Mouse (Mus musculus) adrenal gland, adult 2 months (tissue): ENCODE measurements around the gene Sgsm1. TPM values are rescaled to one million over a fixed set of nuclear protein-coding genes. Genes with fewer than 3 reads are reported as not detected.

Experiments
- DNase-seq: peaks from one replicate; pipeline ENCODE4 v3.0.0; 2021
- polyA plus RNA-seq: library from polyadenylated mRNA; depleted of rRNA; stranded (reverse); fragments of >200 nt; gene quantifications from 2 replicates; pipeline ENCODE4 v1.2.3, GENCODE M21; 2012
- total RNA-seq, 2 experiments: library from RNA; stranded (reverse); gene quantifications; 2 replicates each; pipeline ENCODE4 v1.2.3; 2021

Sgsm1 gene
- total and polyA plus RNA-seq, 3 experiments: 4.3 to 12.7 (median 8.4) TPM

- no peak for DNase-seq
These were observed 24.5 kb downstream of the Sgsm1 start for GRCm38 (mm10) chr5:113286048-113286447.

- no peak for DNase-seq
These were observed 25.0 kb downstream of the Sgsm1 start for GRCm38 (mm10) chr5:113285541-113285940.

GRCm38 (mm10) chr5:113283726-113284125 is 26.9 kb downstream of the Sgsm1 start:
- no peak for DNase-seq

GRCm38 (mm10) chr5:113281557-113281956 is 29.0 kb downstream of the Sgsm1 start:
- no peak for DNase-seq

GRCm38 (mm10) chr5:113280138-113280856 is 30.3 kb downstream of the Sgsm1 start:
- DNase-seq: no peak

- no peak for DNase-seq
These were observed 34.7 kb downstream of the Sgsm1 start for GRCm38 (mm10) chr5:113275839-113276238.

- no peak for DNase-seq
These were observed 39.3 kb downstream of the Sgsm1 start for GRCm38 (mm10) chr5:113271207-113271811.

GRCm38 (mm10) chr5:113270043-113270442 is 40.5 kb downstream of the Sgsm1 start:
- DNase-seq: no peak

- no peak for DNase-seq
These were observed 42.3 kb downstream of the Sgsm1 start for GRCm38 (mm10) chr5:113268246-113268645.

- no peak for DNase-seq
These were observed 44.9 kb downstream of the Sgsm1 start for GRCm38 (mm10) chr5:113265637-113266036.

GRCm38 (mm10) chr5:113250806-113251205 is 59.8 kb downstream of the Sgsm1 start:
- DNase-seq: no peak

GRCm38 (mm10) chr5:113249263-113249930 is 61.2 kb downstream of the Sgsm1 start:
- no peak for DNase-seq

- no peak for DNase-seq
These were observed 80.4 kb downstream of the Sgsm1 start for GRCm38 (mm10) chr5:113230196-113230595.

GRCm38 (mm10) chr5:113226632-113227102 is 83.9 kb downstream of the Sgsm1 start, which contains the start of gene Tmem211:
Tmem211 (plus strand) TSS chr5:113226909.
- peak; percentile 75 for DNase-seq

GRCm38 (mm10) chr5:113225686-113226435 is 84.7 kb downstream of the Sgsm1 start:
- DNase-seq: no peak

GRCm38 (mm10) chr5:113225271-113225670 is 85.3 kb downstream of the Sgsm1 start:
- DNase-seq: no peak

GRCm38 (mm10) chr5:113223888-113224287 is 86.7 kb downstream of the Sgsm1 start:
- DNase-seq: no peak

GRCm38 (mm10) chr5:113221147-113221865 is 89.3 kb downstream of the Sgsm1 start, which contains the start of gene 2900026A02Rik:
2900026A02Rik (minus strand) TSS chr5:113221236.
- DNase-seq: peak; percentile 79

- DNase-seq: peak; percentile 53
These were observed 90.0 kb downstream of the Sgsm1 start for GRCm38 (mm10) chr5:113220383-113221146.

GRCm38 (mm10) chr5:113219876-113220275 is 90.7 kb downstream of the Sgsm1 start:
- DNase-seq: no peak

GRCm38 (mm10) chr5:113219450-113219849 is 91.1 kb downstream of the Sgsm1 start:
- no peak for DNase-seq
